Mouse (Mus musculus) G1E (cell line): ENCODE measurements at regions not wholly inside any gene's neighbourhood (a gene's known extent, or its start where the extent isn't known, plus 50 kb on each side); places are given as distances from the start of the nearest gene placed in this dataset.

Experiments
- CTCF ChIP-seq: IDR thresholded peaks from 2 replicates; pipeline ENCODE4 v1.5.1; 2012; ENCODE audit warnings: low read depth, low read length, inconsistent platforms, mixed read lengths
- TAL1 ChIP-seq: conservative IDR thresholded peaks from 2 replicates; pipeline ENCODE4 v1.6.1; 2012; ENCODE audit warnings: low read depth, low read length, inconsistent platforms, mixed read lengths

DNA sequence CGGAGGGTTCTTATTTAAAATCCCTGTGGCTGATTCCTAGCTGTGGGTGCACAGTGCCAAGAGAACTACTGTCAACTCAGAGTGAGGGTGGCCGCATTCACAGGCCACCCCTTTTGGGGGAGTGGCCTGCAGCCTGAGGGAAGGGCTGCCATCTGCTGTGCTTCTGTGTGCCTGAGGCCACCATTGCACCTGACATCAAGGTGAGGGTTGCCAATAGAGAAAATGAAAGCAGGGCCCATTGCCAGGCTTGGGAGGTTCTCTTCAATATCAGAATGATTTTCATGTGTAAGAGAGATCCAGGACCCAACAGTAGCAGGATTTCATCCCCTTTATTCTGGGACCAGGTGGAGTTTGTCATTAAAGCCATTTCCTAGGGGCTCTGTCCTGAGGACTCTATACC, 127.2 kb upstream of the Smad3 start:
- no peak for TF ChIP-seq CTCF
- no peak for TF ChIP-seq TAL1
